Mouse (Mus musculus) small intestine, adult 2 months (tissue): Measurements from ENCODE around the gene Dnajc4.

Experiments used
- CTCF ChIP-seq: fragments of 200-500 bp; IDR thresholded peaks from 2 replicates; pipeline ENCODE4 v1.5.1; 2012; ENCODE audit warnings: low read depth, mild to moderate bottlenecking, control low read depth, inconsistent platforms, low read length, moderate library complexity, mixed read lengths; ENCODE audit not compliant: insufficient replicate concordance, insufficient read length; ENCODE audit errors: extremely low read depth
- POLR2A ChIP-seq: fragments of 200-500 bp; IDR thresholded peaks from 2 replicates; pipeline ENCODE4 v1.6.1; 2012; ENCODE audit warnings: low read depth, mild to moderate bottlenecking, control low read depth, inconsistent platforms, low read length, moderate library complexity

- TF ChIP-seq CTCF (no peak), POLR2A (peak; percentile 74)
Observed at GRCm38 (mm10) chr19:6996006-6996405, 3.6 kb upstream of the Dnajc4 start, which contains the start of the genes Nudt22 and Trpt1.
